Mouse (Mus musculus) stomach, postnatal 0 days (tissue): ENCODE data around the gene Foxr1. TPM values are rescaled to one million over a fixed set of nuclear protein-coding genes. Genes with fewer than 3 reads are reported as not detected.

ENCODE experiments used
- ATAC-seq: fragments of 200-750 bp; cut with Nextera tagmentation; 2 replicates; pipeline ENCODE4 v1.8.0; 2017; ENCODE audit not compliant: low FRiP score, low TSS enrichment
- DNase-seq: peaks from one replicate; pipeline ENCODE4 v3.0.0-alpha.2; 2016; ENCODE audit warnings: low spot score
- H3K27ac ChIP-seq: fragments of 300-500 bp; sonication (generic); replicated peaks from 2 replicates; pipeline ENCODE4 v1.5.1; 2014; ENCODE audit warnings: mild to moderate bottlenecking, control low read depth
- H3K27me3 ChIP-seq: fragments of 300-500 bp; sonication (generic); 2 replicates; pipeline ENCODE4 v1.6.1; 2014; ENCODE audit warnings: low read length; ENCODE audit not compliant: control insufficient read depth, insufficient read depth
- H3K36me3 ChIP-seq: fragments of 300-500 bp; sonication (generic); 2 replicates; pipeline ENCODE4 v1.6.1; 2014; ENCODE audit warnings: low read length, mixed read lengths; ENCODE audit not compliant: control insufficient read depth, insufficient read depth
- H3K4me1 ChIP-seq: fragments of 300-500 bp; sonication (generic); replicated peaks from 2 replicates; pipeline ENCODE4 v1.6.1; 2014; ENCODE audit warnings: antibody characterized with exemption; ENCODE audit not compliant: control insufficient read depth, insufficient read depth
- H3K4me2 ChIP-seq: fragments of 300-500 bp; sonication (generic); replicated peaks from 2 replicates; pipeline ENCODE4 v1.6.1; 2014; ENCODE audit warnings: low read depth, mild to moderate bottlenecking, control low read depth, moderate library complexity
- H3K4me3 ChIP-seq: fragments of 300-500 bp; sonication (generic); 2 replicates; pipeline ENCODE4 v1.5.1; 2014; ENCODE audit warnings: low read depth, low read length, control low read depth
- H3K9ac ChIP-seq: fragments of 300-500 bp; sonication (generic); 2 replicates; pipeline ENCODE4 v1.6.1; 2014; ENCODE audit warnings: mild to moderate bottlenecking, low read length, control low read depth, mixed read lengths
- H3K9me3 ChIP-seq: fragments of 300-500 bp; sonication (generic); 2 replicates; pipeline ENCODE4 v1.6.1; 2016; ENCODE audit warnings: low read length; ENCODE audit not compliant: control insufficient read depth
- CTCF ChIP-seq: IDR thresholded peaks from 2 replicates; pipeline ENCODE4 v1.5.1; 2016; ENCODE audit warnings: antibody characterized with exemption, low read depth, mild to moderate bottlenecking, moderate library complexity
- EP300 ChIP-seq: optimal IDR thresholded peaks from 2 replicates; pipeline ENCODE3; 2016; ENCODE audit warnings: antibody characterized with exemption
- WGBS: fragments of 180-500 bp; shearing (Covaris S2); extraction: QIAGEN DNeasy Blood & Tissue Kit; methylation state at CpG from one replicate; pipeline ENCODE4 v1.1.7; 2014; 5-methylcytosine and 5-hydroxymethylcytosine counted together
- polyA plus RNA-seq: library from polyadenylated mRNA; unstranded; fragments of >200 nt; fragmentation: Nextera tagmentation; extraction: Ambion mirVana; gene quantifications from 2 replicates; pipeline ENCODE4 v1.2.1, GENCODE M21; 2015

Gene Foxr1
- 0.05 TPM in 1 of 2 replicates, not detected in the other for polyA plus RNA-seq

GRCm38 (mm10) chr9:44440961-44441360, at the start of gene Foxr1:
Gene Foxr1, minus strand, starts transcription at chr9:44441136.
- TF ChIP-seq CTCF (no peak), EP300 (no peak)
- WGBS: 69% methylated on average over 19 of the region's 19 CpGs

GRCm38 (mm10) chr9:44490086-44490967, 49.4 kb upstream of the Foxr1 start:
- ATAC-seq (no peak), DNase-seq (peak; percentile 62)
- H3K36me3 ChIP-seq: no peaks in the 10 kb centered on the region
- no peaks in the 10 kb centered on the region for H3K27me3 ChIP-seq
- peaks cover 57% of the 10 kb centered on the region for H3K4me1 ChIP-seq
- no peaks in the 10 kb centered on the region for H3K9me3 ChIP-seq
- WGBS: 15% methylated on average over 16 of the region's 17 CpGs
- H3K9ac ChIP-seq: 0 out of 2 replicates have a peak overlapping the region, but pooled peaks have one; percentile 8
- peak overlapping the region; percentile 77 for H3K4me2 ChIP-seq
- peak overlapping the region; percentile 98 for H3K27ac ChIP-seq
- 0 out of 2 replicates have a peak overlapping the region, but pooled peaks have one; percentile 12 for H3K4me3 ChIP-seq
- no peak for TF ChIP-seq CTCF
- no peak for TF ChIP-seq EP300

More at GRCm38 (mm10) chr9:44440961-44441360, at the start of gene Foxr1:
- Histone ChIP-seq H3K9ac (no peak within 1 kb of the TSS), H3K27me3 (no peaks in the 10 kb centered on the region), H3K4me2 (no peak within 1 kb of the TSS), H3K9me3 (no peaks in the 10 kb centered on the region), H3K4me1 (no peaks in the 10 kb centered on the region), H3K36me3 (no peaks in the 10 kb centered on the region), H3K4me3 (no peak within 1 kb of the TSS), H3K27ac (no peak within 1 kb of the TSS)
- DNase-seq (no peak), ATAC-seq (no peak)

GRCm38 (mm10) chr9:44489651-44490085, 48.7 kb upstream of the Foxr1 start:
- DNase-seq (peak; percentile 50), ATAC-seq (no peak)
- H3K36me3 ChIP-seq: no peaks in the 10 kb centered on the region
- peak overlapping the region; percentile 98 for H3K27ac ChIP-seq
- H3K9me3 ChIP-seq: no peaks in the 10 kb centered on the region
- peak overlapping the region; percentile 57; the same call in 1 of the 2 replicates for H3K9ac ChIP-seq
- 9% methylated on average over 17 of the region's 17 CpGs for WGBS
- TF ChIP-seq EP300 (no peak), CTCF (peak; percentile 32; the same call in 1 of the 2 replicates)
- H3K4me1 ChIP-seq: peaks cover 56% of the 10 kb centered on the region
- H3K4me2 ChIP-seq: peak overlapping the region; percentile 77
- peak overlapping the region; percentile 29 for H3K4me3 ChIP-seq
- H3K27me3 ChIP-seq: no peaks in the 10 kb centered on the region

GRCm38 (mm10) chr9:44488855-44489381, 48.0 kb upstream of the Foxr1 start:
- Histone ChIP-seq H3K4me3 (peak overlapping the region; percentile 99), H3K27me3 (no peaks in the 10 kb centered on the region), H3K4me1 (peaks cover 48% of the 10 kb centered on the region), H3K9ac (peak overlapping the region; percentile 57), H3K4me2 (peak overlapping the region; percentile 77), H3K9me3 (no peaks in the 10 kb centered on the region), H3K36me3 (no peaks in the 10 kb centered on the region), H3K27ac (peak overlapping the region; percentile 98)
- peak; percentile 77 for DNase-seq
- ATAC-seq: peak; percentile 31; the same call in 1 of the 2 replicates
- TF ChIP-seq EP300 (no peak), CTCF (no peak)
- 2% methylated on average over 5 of the region's 5 CpGs for WGBS

- Histone ChIP-seq H3K36me3 (no peaks in the 10 kb centered on the region), H3K4me3 (peak overlapping the region; percentile 99), H3K9me3 (no peaks in the 10 kb centered on the region), H3K4me1 (peaks cover 47% of the 10 kb centered on the region), H3K9ac (peak overlapping the region; percentile 57), H3K4me2 (peak overlapping the region; percentile 77), H3K27ac (peak overlapping the region; percentile 98), H3K27me3 (no peaks in the 10 kb centered on the region)
- WGBS: 4% methylated on average over 8 of the region's 8 CpGs
- TF ChIP-seq CTCF: no peak
- TF ChIP-seq EP300: peak; percentile 65
- no peak for DNase-seq
- no peak for ATAC-seq
Observed at GRCm38 (mm10) chr9:44488416-44488815, 47.5 kb upstream of the Foxr1 start.
